Mouse (Mus musculus): ENCODE data around the gene Rtn4r. TPM values are rescaled to one million over a fixed set of nuclear protein-coding genes. Genes with fewer than 3 reads are reported as not detected.

Gene Rtn4r
- polyA plus RNA-seq (2012; rRNA removed): 31.5 and 34.6 TPM in 2 replicates

GRCm38 (mm10) chr16:18127241-18127861, at the start of gene Rtn4r:
Rtn4r (plus strand) TSS chr16:18127642.

Other genes starting within 250 kb of the Rtn4r start
- gene Gm20518, start 236.0 kb upstream of the Rtn4r start, polyA plus RNA-seq (2012; rRNA removed): 2.5 and 2.7 TPM in 2 replicates
- gene Tssk1, start 233.4 kb upstream of the Rtn4r start, polyA plus RNA-seq (2012; rRNA removed): 0.08 and 0.09 TPM in 2 replicates
- 110 and 113 TPM in 2 replicates for gene Dgcr2, start 229.1 kb upstream of the Rtn4r start, polyA plus RNA-seq (2012; rRNA removed)
- gene Tssk2, start 229.0 kb upstream of the Rtn4r start, polyA plus RNA-seq (2012; rRNA removed): 0.11 TPM in 1 of 2 replicates, not detected in the other
- 53.4 and 53.6 TPM in 2 replicates for gene Ess2, start 216.3 kb upstream of the Rtn4r start, polyA plus RNA-seq (2012; rRNA removed)
- 0.38 and 0.84 TPM in 2 replicates for gene Gsc2, start 212.6 kb upstream of the Rtn4r start, polyA plus RNA-seq (2012; rRNA removed)
- 105 TPM in 2 replicates for gene Slc25a1, start 199.4 kb upstream of the Rtn4r start, polyA plus RNA-seq (2012; rRNA removed)
- gene Vpreb2, start 147.2 kb upstream of the Rtn4r start, polyA plus RNA-seq (2012; rRNA removed): not detected in 2 replicates
- gene Dgcr6, start 74.8 kb upstream of the Rtn4r start, polyA plus RNA-seq (2012; rRNA removed): 111 and 118 TPM in 2 replicates
- 10.0 and 12.3 TPM in 2 replicates for gene Prodh, start 37.4 kb upstream of the Rtn4r start, polyA plus RNA-seq (2012; rRNA removed)
- gene Ccdc188, start 90.2 kb downstream of the Rtn4r start, polyA plus RNA-seq (2012; rRNA removed): 0.09 TPM in 1 of 2 replicates, not detected in the other
- gene Zdhhc8, start 107.5 kb downstream of the Rtn4r start, polyA plus RNA-seq (2012; rRNA removed): 51.3 and 56.7 TPM in 2 replicates
- 122 and 124 TPM in 2 replicates for gene Trmt2a, start 121.0 kb downstream of the Rtn4r start, polyA plus RNA-seq (2012; rRNA removed)
- gene Ranbp1, start 121.1 kb downstream of the Rtn4r start, polyA plus RNA-seq (2012; rRNA removed): 244 and 269 TPM in 2 replicates
- gene Gm49776, start 130.7 kb downstream of the Rtn4r start, polyA plus RNA-seq (2012; rRNA removed): 0.32 and 0.84 TPM in 2 replicates
- 81.7 and 91.3 TPM in 2 replicates for gene Dgcr8, start 161.6 kb downstream of the Rtn4r start, polyA plus RNA-seq (2012; rRNA removed)
- 57.0 and 57.6 TPM in 2 replicates for gene Tango2, start 220.5 kb downstream of the Rtn4r start, polyA plus RNA-seq (2012; rRNA removed)
- gene Arvcf, start 220.5 kb downstream of the Rtn4r start, polyA plus RNA-seq (2012; rRNA removed): 137 and 154 TPM in 2 replicates